Mouse (Mus musculus) liver, embryonic 14.5 days (tissue): ENCODE data around the gene Irx3.

Experiments used
- CTCF ChIP-seq: IDR thresholded peaks from 2 replicates; pipeline ENCODE4 v1.5.1; 2016; ENCODE audit warnings: antibody characterized with exemption, low read depth, control low read depth
- EP300 ChIP-seq: IDR thresholded peaks from 2 replicates; pipeline ENCODE4 v1.6.1; 2016; ENCODE audit warnings: antibody characterized with exemption, low read depth

DNA sequence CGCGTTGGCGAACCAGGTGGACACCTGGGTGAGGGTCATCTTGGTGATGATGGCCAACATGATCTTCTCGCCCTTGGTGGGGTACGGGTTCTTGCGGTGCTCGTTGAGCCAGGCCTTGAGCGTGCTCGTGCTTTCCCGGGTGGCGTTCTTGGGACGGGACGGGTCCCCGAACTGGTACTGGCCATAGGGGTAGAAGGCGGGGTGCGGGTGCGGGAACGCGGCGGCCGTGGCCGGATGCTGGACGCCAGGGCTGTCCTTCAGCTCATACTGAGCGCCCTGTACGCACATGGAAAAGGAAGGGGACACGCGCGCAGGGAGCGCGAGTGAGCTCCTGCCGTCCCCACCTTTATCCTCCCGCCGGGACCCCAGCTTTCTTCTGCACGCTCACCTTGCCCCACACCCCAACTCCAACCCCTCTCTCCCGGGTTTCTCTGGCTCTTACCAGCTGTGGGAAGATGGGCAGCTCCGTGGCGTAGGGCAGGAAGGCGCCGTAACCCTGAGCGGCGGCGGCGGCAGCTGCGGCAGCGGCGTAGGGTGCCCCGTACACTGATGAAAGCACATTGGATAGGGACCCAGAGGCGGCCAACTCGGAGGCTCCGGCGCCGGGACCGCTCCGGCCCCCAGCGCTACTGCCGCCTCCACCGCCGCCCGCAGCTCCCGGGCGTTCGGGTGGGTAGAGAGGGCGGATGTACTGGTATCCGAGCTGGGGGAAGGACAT lies 1.2 kb downstream of the Irx3 start:
- no peak for TF ChIP-seq EP300
- no peak for TF ChIP-seq CTCF
